Mouse (Mus musculus) hematopoietic stem cell, adult 5-6 weeks (primary cell): ENCODE results near the gene Atp6v1fnb. TPM values are rescaled to one million over a fixed set of nuclear protein-coding genes. Genes with fewer than 3 reads are reported as not detected.
A peak's percentile ranks its signal among the peaks of the same experiment; 100 is the strongest.

ENCODE experiments used
- ATAC-seq, 2 experiments: fragments of 125-278 bp in 1 of 2; replicated peaks in 1 of 2; 2 replicates each; pipeline ENCODE4 v1.8.0; 2016 to 2017; ENCODE audit warnings: inconsistent platforms in 2 of 2, mild to moderate bottlenecking in 2 of 2, moderate number of reproducible peaks in 2 of 2, low read depth in 1 of 2, moderate TSS enrichment in 1 of 2; ENCODE audit not compliant: low FRiP score in 2 of 2, poor library complexity in 2 of 2, severe bottlenecking in 2 of 2, insufficient read depth in 1 of 2, low TSS enrichment in 1 of 2
- total RNA-seq: library from RNA; stranded (forward); fragments of 172-1452, 232-1000 nt; gene quantifications from 2 replicates; pipeline ENCODE4 v1.2.3, GENCODE M21; 2017

Atp6v1fnb gene
- total RNA-seq, 1 experiment from 2014 or later, result 3.4 TPM

DNA sequence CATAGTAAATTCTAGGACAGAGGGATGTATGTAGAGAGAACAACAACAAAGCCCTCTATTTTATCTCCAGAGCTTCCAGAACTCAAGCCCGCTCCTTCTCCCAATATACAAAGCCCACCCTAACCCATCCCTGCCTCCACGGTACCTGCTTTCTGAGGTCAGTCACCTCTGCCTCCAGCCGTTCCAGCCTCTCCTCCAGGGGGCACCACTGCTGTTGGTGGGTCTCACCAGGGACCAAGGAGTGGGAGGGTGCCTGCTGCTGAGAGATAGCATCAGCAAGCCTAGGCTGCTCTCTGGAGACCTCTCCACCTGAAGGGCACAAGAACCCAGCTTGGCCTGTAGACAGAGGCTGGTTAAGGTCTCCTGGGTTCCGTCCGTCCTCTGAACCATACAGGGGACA lies 34.3 kb downstream of the Atp6v1fnb start:
- no peak for ATAC-seq

DNA sequence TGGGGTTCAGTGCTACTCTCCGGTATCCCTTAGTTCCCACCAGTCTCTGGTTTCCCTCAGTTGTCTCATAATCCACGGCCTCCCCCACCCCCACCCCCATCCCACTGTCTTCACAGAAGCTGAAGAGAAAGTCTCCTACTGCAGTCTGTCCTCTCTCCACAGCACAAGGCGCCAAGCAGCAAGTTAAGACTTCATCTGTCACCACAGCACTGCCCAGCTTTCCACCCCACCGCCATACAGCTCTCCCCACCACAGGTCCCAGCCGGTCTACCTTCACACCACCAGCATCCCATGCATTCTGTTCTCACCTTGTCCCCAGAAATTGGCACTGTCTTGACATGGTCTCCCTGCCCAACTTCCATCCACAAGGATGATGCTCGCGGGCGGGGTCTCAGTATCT lies 35.6 kb downstream of the Atp6v1fnb start:
- ATAC-seq, result no peak

DNA sequence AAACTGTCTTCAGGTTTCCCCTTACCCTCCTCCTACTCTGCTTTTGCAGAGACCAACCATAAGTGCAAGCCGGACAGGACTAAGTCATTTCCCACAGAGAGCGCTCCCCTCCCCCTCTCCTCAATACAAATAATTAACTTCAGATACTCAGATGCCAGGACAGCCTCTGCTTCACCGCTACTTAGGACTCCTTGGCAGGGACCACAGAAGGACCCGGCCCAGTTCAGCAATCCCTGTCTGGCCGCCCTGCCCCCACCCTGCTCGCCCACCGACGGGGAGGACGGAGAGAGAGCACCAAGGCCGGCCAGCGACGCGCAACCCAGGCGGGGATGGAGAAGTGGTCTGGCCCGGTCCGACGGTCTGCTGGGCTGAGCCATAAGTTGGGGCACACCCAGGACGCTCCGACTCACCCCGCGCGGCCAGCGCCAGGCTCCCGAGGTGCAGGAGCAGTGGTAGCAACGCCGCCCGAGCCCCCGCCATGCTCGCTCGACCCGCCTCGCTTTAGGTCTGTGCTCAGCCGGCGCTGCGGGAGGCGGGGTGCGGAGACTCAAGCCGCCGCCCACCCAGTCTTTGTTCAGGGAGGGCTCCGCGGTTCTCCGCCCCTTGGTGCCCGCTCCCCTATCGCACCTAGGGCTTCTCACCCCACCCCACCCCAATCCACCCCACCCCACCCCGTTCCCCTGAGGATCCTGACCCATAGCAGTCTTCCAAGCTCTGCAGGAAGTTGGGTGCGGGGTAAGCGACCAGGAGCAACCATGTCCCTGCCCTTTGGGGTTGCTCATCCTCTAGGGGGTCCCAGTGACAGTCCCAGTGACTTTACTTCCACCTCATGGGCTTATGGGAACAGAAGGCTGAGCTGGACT lies 36.4 kb downstream of the Atp6v1fnb start, which contains the start of gene Kcp:
Gene Kcp, minus strand, starts transcription at position 506 of the 863 bp plus-strand sequence.
- ATAC-seq, result peak in 1 of 2 experiments; percentile 43; a peak in 1 of 4 replicates

DNA sequence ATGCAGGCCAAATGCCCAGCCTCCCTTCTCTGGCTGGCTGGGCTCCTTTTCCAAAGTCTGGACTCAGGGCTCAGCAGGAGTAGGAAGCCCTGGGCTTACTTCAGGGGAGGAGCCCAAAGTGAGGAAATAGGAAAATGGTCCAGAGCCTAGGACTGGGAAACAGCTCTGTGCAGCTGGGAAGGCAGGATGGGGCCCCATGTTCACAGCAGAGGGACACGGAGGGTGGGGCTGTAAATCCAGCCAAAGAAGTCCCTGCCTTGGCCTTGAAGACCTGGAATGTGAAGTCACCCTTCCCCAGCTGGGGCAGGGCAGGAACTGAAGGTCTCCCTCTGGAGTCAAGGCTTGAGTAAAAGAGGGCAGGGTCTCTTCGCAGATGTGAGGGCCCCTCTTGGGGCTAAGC lies 37.8 kb downstream of the Atp6v1fnb start:
- ATAC-seq, result no peak

DNA sequence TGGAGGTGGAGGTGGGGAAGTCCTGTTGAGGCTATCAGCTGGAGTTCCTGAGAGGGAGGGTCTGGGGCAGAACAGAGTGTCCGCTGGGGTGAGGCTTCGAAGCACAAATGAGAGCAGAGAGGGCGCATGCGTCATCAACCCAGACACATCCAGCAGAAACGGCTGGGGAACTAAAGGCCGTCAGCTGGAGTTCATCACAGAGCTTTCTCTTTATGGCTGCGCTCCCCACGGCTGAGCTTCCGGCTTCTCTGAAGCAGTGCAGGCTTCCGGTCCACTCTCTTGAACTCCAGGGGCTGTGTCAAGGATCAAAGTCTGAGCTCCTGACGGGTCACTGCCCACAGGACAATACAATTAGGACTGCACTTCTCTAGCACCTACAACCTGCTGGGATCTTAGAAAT lies 42.0 kb downstream of the Atp6v1fnb start:
- ATAC-seq, result peak; percentile 63 to 80

DNA sequence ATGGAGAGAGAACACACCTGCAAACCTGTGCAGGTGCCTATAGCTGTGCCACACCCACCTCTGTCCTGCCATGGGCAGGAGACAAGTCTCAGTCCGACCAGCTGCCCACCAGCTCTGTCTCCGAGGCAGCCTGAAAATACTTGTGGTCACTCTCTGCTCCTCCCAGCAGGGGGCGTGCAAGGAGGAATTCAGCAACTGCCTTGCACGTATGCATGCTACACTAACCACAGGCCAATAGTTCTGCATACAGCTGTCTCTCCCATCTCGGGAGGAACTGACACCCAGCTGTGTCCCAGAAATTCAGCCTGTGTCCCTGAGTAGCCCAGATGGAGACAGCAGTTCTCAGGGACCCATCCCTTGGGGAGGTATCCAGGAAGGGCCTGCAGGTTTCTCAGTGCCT lies 45.9 kb downstream of the Atp6v1fnb start:
- ATAC-seq, result peak; percentile 86 to 87

DNA sequence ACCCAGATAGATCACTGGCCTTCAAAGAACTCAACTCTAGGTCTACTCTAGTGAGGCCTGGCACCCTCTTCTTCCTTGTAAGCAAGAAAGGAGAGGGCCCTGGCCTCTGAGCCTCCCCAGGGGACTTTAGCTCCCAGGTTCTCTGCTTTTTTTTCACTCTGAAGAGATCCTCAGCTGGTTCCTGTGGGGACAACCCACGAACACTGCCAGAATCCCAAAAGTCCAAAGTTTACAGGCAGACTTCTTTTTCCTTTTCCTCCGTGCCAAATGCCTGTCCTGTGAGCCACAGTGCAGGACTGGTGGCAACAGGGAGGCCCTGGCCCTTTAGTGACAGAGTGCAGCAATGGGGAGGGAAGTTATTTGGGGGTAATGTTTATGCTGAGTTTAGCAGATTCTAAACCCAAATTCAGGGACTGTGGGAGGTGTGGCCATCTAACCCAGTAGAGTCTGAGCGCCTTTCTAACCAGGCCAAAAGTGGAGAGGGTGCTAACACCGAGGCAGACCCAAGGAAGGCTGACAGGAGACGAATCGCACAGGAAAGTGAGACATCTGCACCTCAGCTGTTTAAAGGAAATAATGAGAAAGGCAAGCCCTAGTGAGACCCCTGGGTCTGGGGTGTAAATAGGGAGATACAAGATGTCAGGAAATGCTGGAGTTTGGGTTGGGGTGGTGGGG lies 51.5 kb downstream of the Atp6v1fnb start:
- ATAC-seq, result no peak

Other genes with a start within 250 kb of the Atp6v1fnb start
- 26.3 and 27.7 TPM in 2 replicates for gene Hilpda, start 198.9 kb upstream of the Atp6v1fnb start, total RNA-seq
- 1.6 TPM in 1 of 2 replicates, not detected in the other for gene Fam71f2, start 191.8 kb upstream of the Atp6v1fnb start, total RNA-seq
- not detected in 2 replicates for gene Fam71f1, start 152.3 kb upstream of the Atp6v1fnb start, total RNA-seq
- 162 and 228 TPM in 2 replicates for gene Calu, start 123.4 kb upstream of the Atp6v1fnb start, total RNA-seq
- gene Opn1sw, start 83.0 kb upstream of the Atp6v1fnb start, total RNA-seq, result not detected in 2 replicates
- 0.40 and 0.44 TPM in 2 replicates for gene Ccdc136, start 75.1 kb upstream of the Atp6v1fnb start, total RNA-seq
- not detected in 2 replicates for gene Flnc, start 38.2 kb upstream of the Atp6v1fnb start, total RNA-seq
- gene Atp6v1f, start 3.7 kb upstream of the Atp6v1fnb start, total RNA-seq, result 131 and 182 TPM in 2 replicates
- gene Kcp, start 36.5 kb downstream of the Atp6v1fnb start, total RNA-seq, result not detected in 2 replicates
- gene Irf5, start 55.2 kb downstream of the Atp6v1fnb start, total RNA-seq, result 19.3 and 23.7 TPM in 2 replicates
- gene Tnpo3, start 138.4 kb downstream of the Atp6v1fnb start, total RNA-seq, result 76.4 and 89.6 TPM in 2 replicates
- gene Tspan33, start 222.8 kb downstream of the Atp6v1fnb start, total RNA-seq, result 4.7 and 6.5 TPM in 2 replicates